Mouse (Mus musculus) CH12.LX (cell line): Measurements from ENCODE around the gene Mien1. TPM values are rescaled to one million over a fixed set of nuclear protein-coding genes. Genes with fewer than 3 reads are reported as not detected.
A peak's percentile ranks its signal among the peaks of the same experiment; 100 is the strongest.

ENCODE experiments used
- DNase-seq: peaks from one replicate; pipeline ENCODE4 v3.0.0-alpha.2; 2013; ENCODE audit errors: extremely low read depth
- H3K27ac ChIP-seq: 2 replicates; pipeline ENCODE4 v1.5.1; 2012; ENCODE audit warnings: low read depth, mild to moderate bottlenecking, control low read depth, moderate library complexity; ENCODE audit not compliant: insufficient read depth
- H3K27me3 ChIP-seq: replicated peaks from 2 replicates; pipeline ENCODE3; 2012; ENCODE audit warnings: inconsistent platforms
- H3K36me3 ChIP-seq, 2 experiments: replicated peaks in 1 of 2; 2 replicates each; pipeline versions ENCODE3 to v1.6.1; 2012; ENCODE audit warnings: inconsistent platforms in 1 of 2, low read length in 1 of 2, mild to moderate bottlenecking in 1 of 2, mixed read lengths in 1 of 2, moderate library complexity in 1 of 2; ENCODE audit not compliant: control insufficient read depth in 1 of 2, insufficient read depth in 1 of 2
- H3K4me1 ChIP-seq, 2 experiments: 2 replicates each; pipeline ENCODE4 v1.6.1; 2012; ENCODE audit warnings: inconsistent platforms in 1 of 2, moderate library complexity in 1 of 2; ENCODE audit not compliant: insufficient read depth in 2 of 2, control insufficient read depth in 1 of 2
- H3K4me2 ChIP-seq: 2 replicates; pipeline ENCODE4 v1.6.1; 2012; ENCODE audit warnings: low read depth, mild to moderate bottlenecking, control low read depth; ENCODE audit not compliant: poor library complexity, insufficient read depth, severe bottlenecking
- H3K4me3 ChIP-seq, 3 experiments: fragments of 150-350 bp in 1 of 3; sonication (generic) in 1 of 3; replicated peaks in 1 of 3; 2 replicates each; pipeline versions ENCODE3 to v1.5.1; 2011 to 2012; ENCODE audit warnings: low read depth in 2 of 3, low read length in 2 of 3, mild to moderate bottlenecking in 2 of 3, moderate library complexity in 2 of 3, control low read depth in 1 of 3, improper control_type of control experiment in 1 of 3, inconsistent platforms in 1 of 3, mixed read lengths in 1 of 3; ENCODE audit not compliant: poor library complexity in 1 of 3
- H3K79me2 ChIP-seq: replicated peaks from 2 replicates; pipeline ENCODE4 v1.6.1; 2012; ENCODE audit warnings: mild to moderate bottlenecking, moderate library complexity; ENCODE audit not compliant: control insufficient read depth, poor library complexity, insufficient read depth, severe bottlenecking; ENCODE audit errors: extremely low read depth
- H3K9ac ChIP-seq: 2 replicates; pipeline ENCODE4 v1.6.1; 2012; ENCODE audit warnings: low read depth, mild to moderate bottlenecking, control low read depth, moderate library complexity; ENCODE audit not compliant: insufficient read depth
- H3K9me3 ChIP-seq: replicated peaks from 2 replicates; pipeline ENCODE3; 2012; ENCODE audit warnings: low read length, inconsistent platforms, mixed read lengths
- BHLHE40 ChIP-seq: IDR thresholded peaks from 2 replicates; pipeline ENCODE4 v1.6.1; 2011; ENCODE audit warnings: mild to moderate bottlenecking, low read depth, low read length, improper control_type of control experiment
- CHD2 ChIP-seq: IDR thresholded peaks from 2 replicates; pipeline ENCODE4 v1.6.1; 2011; ENCODE audit warnings: low read length, improper control_type of control experiment
- CTCF ChIP-seq, 2 experiments: IDR thresholded peaks in 1 of 2; conservative IDR thresholded peaks in 1 of 2; 2 replicates each; pipeline ENCODE4 v1.5.1; 2011 to 2012; ENCODE audit warnings: low read depth in 2 of 2, low read length in 2 of 2, improper control_type of control experiment in 1 of 2, inconsistent platforms in 1 of 2, mild to moderate bottlenecking in 1 of 2, moderate library complexity in 1 of 2
- E2F4 ChIP-seq: IDR thresholded peaks from 2 replicates; pipeline ENCODE4 v1.6.1; 2011; ENCODE audit warnings: low read depth, low read length, improper control_type of control experiment; ENCODE audit not compliant: insufficient replicate concordance
- ELF1 ChIP-seq: IDR thresholded peaks from 2 replicates; pipeline ENCODE4 v1.6.1; 2014; ENCODE audit warnings: low read depth, mild to moderate bottlenecking, inconsistent platforms, low read length, improper control_type of control experiment
- EP300 ChIP-seq: IDR thresholded peaks from 2 replicates; pipeline ENCODE4 v1.6.1; 2011; ENCODE audit warnings: low read length, improper control_type of control experiment
- ETS1 ChIP-seq: conservative IDR thresholded peaks from 2 replicates; pipeline ENCODE4 v1.6.1; 2012; ENCODE audit warnings: low read depth, mild to moderate bottlenecking, inconsistent platforms, low read length, improper control_type of control experiment, moderate library complexity
- GABPA ChIP-seq: IDR thresholded peaks from 2 replicates; pipeline ENCODE4 v1.6.1; 2012; ENCODE audit warnings: low read depth, low read length, improper control_type of control experiment, inconsistent platforms; ENCODE audit not compliant: insufficient replicate concordance
- HCFC1 ChIP-seq: IDR thresholded peaks from 2 replicates; pipeline ENCODE4 v1.6.1; 2012; ENCODE audit warnings: low read depth, mild to moderate bottlenecking, inconsistent platforms, low read length, improper control_type of control experiment
- IRF4 ChIP-seq: IDR thresholded peaks from 2 replicates; pipeline ENCODE4 v1.6.1; 2014; ENCODE audit warnings: low read depth, mild to moderate bottlenecking, inconsistent platforms, low read length, improper control_type of control experiment
- JUN ChIP-seq: IDR thresholded peaks from 2 replicates; pipeline ENCODE4 v1.6.1; 2011; ENCODE audit warnings: low read depth, mild to moderate bottlenecking, low read length, improper control_type of control experiment, moderate library complexity; ENCODE audit not compliant: insufficient read depth
- JUND ChIP-seq: conservative IDR thresholded peaks from 2 replicates; pipeline ENCODE4 v1.6.1; 2011; ENCODE audit warnings: low read depth, low read length, improper control_type of control experiment
- KAT2A ChIP-seq: IDR thresholded peaks from 2 replicates; pipeline ENCODE4 v1.6.1; 2012; ENCODE audit warnings: low read length, improper control_type of control experiment, inconsistent platforms; ENCODE audit not compliant: insufficient replicate concordance
- MAFK ChIP-seq: IDR thresholded peaks from 2 replicates; pipeline ENCODE4 v1.6.1; 2011; ENCODE audit warnings: low read length, improper control_type of control experiment; ENCODE audit not compliant: insufficient replicate concordance
- MAX ChIP-seq: IDR thresholded peaks from 2 replicates; pipeline ENCODE4 v1.6.1; 2011; ENCODE audit warnings: low read length, improper control_type of control experiment
- MAZ ChIP-seq: IDR thresholded peaks from 2 replicates; pipeline ENCODE4 v1.6.1; 2012; ENCODE audit warnings: low read depth, mild to moderate bottlenecking, inconsistent platforms, low read length, improper control_type of control experiment, moderate library complexity
- MEF2A ChIP-seq: IDR thresholded peaks from 2 replicates; pipeline ENCODE4 v1.6.1; 2014; ENCODE audit warnings: low read depth, mild to moderate bottlenecking, inconsistent platforms, low read length, improper control_type of control experiment, borderline replicate concordance
- MXI1 ChIP-seq: IDR thresholded peaks from 2 replicates; pipeline ENCODE4 v1.6.1; 2011; ENCODE audit warnings: mild to moderate bottlenecking, low read depth, low read length, improper control_type of control experiment
- MYC ChIP-seq: IDR thresholded peaks from 2 replicates; pipeline ENCODE4 v1.6.1; 2011; ENCODE audit warnings: low read depth, mild to moderate bottlenecking, improper control_type of control experiment, low read length
- NELFE ChIP-seq: IDR thresholded peaks from 2 replicates; pipeline ENCODE4 v1.6.1; 2011; ENCODE audit warnings: low read depth, low read length, improper control_type of control experiment
- NRF1 ChIP-seq: IDR thresholded peaks from 2 replicates; pipeline ENCODE4 v1.6.1; 2014; ENCODE audit warnings: low read depth, mild to moderate bottlenecking, inconsistent platforms, low read length, improper control_type of control experiment, moderate library complexity
- PAX5 ChIP-seq: IDR thresholded peaks from 2 replicates; pipeline ENCODE4 v1.6.1; 2012; ENCODE audit warnings: low read length, inconsistent platforms, mixed read lengths
- POLR2A ChIP-seq: IDR thresholded peaks from 2 replicates; pipeline ENCODE4 v1.6.1; 2011; ENCODE audit warnings: low read depth, mild to moderate bottlenecking, improper control_type of control experiment, low read length
- RAD21 ChIP-seq: IDR thresholded peaks from 2 replicates; pipeline ENCODE4 v1.6.1; 2011; ENCODE audit warnings: low read depth, mild to moderate bottlenecking, low read length, improper control_type of control experiment, moderate library complexity
- RCOR1 ChIP-seq: conservative IDR thresholded peaks from 2 replicates; pipeline ENCODE4 v1.6.1; 2012; ENCODE audit warnings: low read depth, mild to moderate bottlenecking, inconsistent platforms, low read length, improper control_type of control experiment
- SIN3A ChIP-seq: IDR thresholded peaks from 2 replicates; pipeline ENCODE4 v1.6.1; 2012; ENCODE audit warnings: low read length, improper control_type of control experiment, inconsistent platforms
- SMC3 ChIP-seq: IDR thresholded peaks from 2 replicates; pipeline ENCODE4 v1.6.1; 2011; ENCODE audit warnings: low read depth, low read length, improper control_type of control experiment
- TCF12 ChIP-seq: IDR thresholded peaks from 2 replicates; pipeline ENCODE4 v1.6.1; 2014; ENCODE audit warnings: low read depth, mild to moderate bottlenecking, inconsistent platforms, low read length, improper control_type of control experiment
- UBTF ChIP-seq: IDR thresholded peaks from 2 replicates; pipeline ENCODE4 v1.6.1; 2012; ENCODE audit warnings: low read depth, mild to moderate bottlenecking, inconsistent platforms, low read length, improper control_type of control experiment, moderate library complexity
- USF1 ChIP-seq: IDR thresholded peaks from 2 replicates; pipeline ENCODE4 v1.6.1; 2014; ENCODE audit warnings: low read depth, mild to moderate bottlenecking, inconsistent platforms, low read length, improper control_type of control experiment
- USF2 ChIP-seq: conservative IDR thresholded peaks from 2 replicates; pipeline ENCODE4 v1.6.1; 2011; ENCODE audit warnings: low read depth, low read length, improper control_type of control experiment
- ZKSCAN1 ChIP-seq: IDR thresholded peaks from 2 replicates; pipeline ENCODE4 v1.6.1; 2012; ENCODE audit warnings: low read depth, inconsistent platforms, low read length, improper control_type of control experiment, borderline replicate concordance
- ZMIZ1 ChIP-seq: IDR thresholded peaks from 2 replicates; pipeline ENCODE4 v1.6.1; 2012; ENCODE audit warnings: low read depth, mild to moderate bottlenecking, inconsistent platforms, low read length, improper control_type of control experiment
- ZNF384 ChIP-seq: IDR thresholded peaks from 2 replicates; pipeline ENCODE4 v1.6.1; 2012; ENCODE audit warnings: low read depth, low read length, improper control_type of control experiment, inconsistent platforms
- dilution Hi-C: fragments of 300-500 bp; cut with MboI; formaldehyde crosslinking; loops from 2 replicates; pipeline ENCODE4 v1.14.3; 2020; ENCODE audit warnings: low sequenced_read_pairs; ENCODE audit not compliant: extremely low pct_unique_long_range_greater_than_20kb, extremely low pct_ligation_motif_present
- in situ Hi-C: fragments of 300-500 bp; cut with MboI; formaldehyde crosslinking; loops from 3 replicates; pipeline ENCODE4 v1.14.3; 2019; ENCODE audit warnings: low sequenced_read_pairs, low pct_ligation_motif_present, low pct_unique_long_range_greater_than_20kb, mixed read lengths
- polyA plus RNA-seq: library from polyadenylated mRNA; unstranded; fragments of >175 nt; gene quantifications from 2 replicates; pipeline ENCODE4 v1.2.1, GENCODE M21; 2012; ENCODE audit warnings: low read depth; ENCODE audit not compliant: insufficient read length
- total RNA-seq, 2 experiments: library from RNA; depleted of rRNA; stranded (reverse); fragments of 300-350 nt in 1 of 2; fragments of >200 nt in 1 of 2; gene quantifications; 2 replicates each; pipeline ENCODE4 v1.2.3; 2012 to 2014

The Mien1 gene
- total and polyA plus RNA-seq, 3 experiments: 84.7 to 129 (median 94.6) TPM

- H3K27me3 ChIP-seq: no peaks in the 10 kb centered on the region
- peak overlapping the region; percentile 73 for H3K4me2 ChIP-seq
- in situ Hi-C loops: loop anchor here (5.0 kb wide), 1 partner anchor 93 kb away; the partner anchor contains the start of gene Stard3
- peak overlapping the region; percentile 43 to 72 (median 69) for H3K4me3 ChIP-seq
- H3K27ac ChIP-seq: peak overlapping the region; percentile 68
- H3K9ac ChIP-seq: peak overlapping the region; percentile 49
- H3K4me1 ChIP-seq: peaks cover 34 to 50% of the 10 kb centered on the region in 2 experiments
- H3K9me3 ChIP-seq: no peaks in the 10 kb centered on the region
- H3K36me3 ChIP-seq: peaks cover 19 to 37% of the 10 kb centered on the region in 2 experiments
- TF ChIP-seq NRF1: no peak; the same call in 1 of the 2 replicates
- TF ChIP-seq IRF4: peak; percentile 100
- no peak; the same call in 1 of the 2 replicates for TF ChIP-seq RAD21
- TF ChIP-seq ZMIZ1: peak; percentile 42; the same call in 1 of the 2 replicates
- TF ChIP-seq JUND: peak; percentile 93
- TF ChIP-seq MAX: peak; percentile 76
- TF ChIP-seq MAFK: no peak
- TF ChIP-seq UBTF: no peak
- TF ChIP-seq MEF2A: peak; percentile 72
- TF ChIP-seq ZKSCAN1: no peak
- peak; percentile 100 for TF ChIP-seq TCF12
- peak; percentile 82 for TF ChIP-seq BHLHE40
- peak; percentile 95 for TF ChIP-seq CHD2
- 0 out of 2 replicates have a peak, but pooled peaks have one; percentile 58 for TF ChIP-seq ELF1
- TF ChIP-seq MXI1: peak; percentile 35; the same call in 1 of the 2 replicates
- no peak for TF ChIP-seq CTCF (conservative IDR thresholded peaks at IDR 0.05 in 1 of 2, IDR thresholded peaks at IDR 0.05 in 1 of 2; ENCODE audit: low read depth in 2 of 2, low read length in 2 of 2)
- peak; percentile 54 for TF ChIP-seq NELFE
- TF ChIP-seq SIN3A: peak; percentile 93
- TF ChIP-seq USF2: no peak
- TF ChIP-seq USF1: no peak
- peak; percentile 68 for TF ChIP-seq POLR2A
- TF ChIP-seq SMC3: peak; percentile 23; the same call in 1 of the 2 replicates
- peak; percentile 85 for TF ChIP-seq JUN
- no peak for TF ChIP-seq E2F4
- TF ChIP-seq ETS1: peak; percentile 83
- TF ChIP-seq RCOR1: peak; percentile 9; the same call in 1 of the 2 replicates
- TF ChIP-seq MAZ: peak; percentile 85
- peak; percentile 85 for TF ChIP-seq MYC
- no peak for TF ChIP-seq ZNF384
- TF ChIP-seq EP300: peak; percentile 96
- peak; percentile 79 for TF ChIP-seq GABPA
- no peak for TF ChIP-seq PAX5
- TF ChIP-seq HCFC1: peak; percentile 33
- TF ChIP-seq KAT2A: no peak
- DNase-seq: peak; percentile 89
- dilution Hi-C loops: no loop called here
- H3K79me2 ChIP-seq: no peaks in the 10 kb centered on the region
Observed at GRCm38 (mm10) chr11:98449921-98450771, 11.4 kb upstream of the Mien1 start.
